Mouse (Mus musculus) myocyte (in vitro differentiated cells): ENCODE data around the gene Cracr2a. TPM values are rescaled to one million over a fixed set of nuclear protein-coding genes. Genes with fewer than 3 reads are reported as not detected.
A peak's percentile ranks its signal among the peaks of the same experiment; 100 is the strongest.

Experiments
- H3K27me3 ChIP-seq: one replicate; pipeline ENCODE4 v1.6.1; 2011; ENCODE audit not compliant: control insufficient read depth, insufficient read depth, insufficient read length
- H3K36me3 ChIP-seq: one replicate; pipeline ENCODE4 v1.6.1; 2011; ENCODE audit not compliant: control insufficient read depth, insufficient read depth
- H3K4me2 ChIP-seq: one replicate; pipeline ENCODE4 v1.6.1; 2011; ENCODE audit warnings: low read depth, control low read depth
- H3K4me3 ChIP-seq: one replicate; pipeline ENCODE4 v1.5.1; 2011; ENCODE audit warnings: mild to moderate bottlenecking, control low read depth, moderate library complexity
- H3K79me2 ChIP-seq: one replicate; pipeline ENCODE4 v1.6.1; 2011; ENCODE audit not compliant: control insufficient read depth, insufficient read depth
- H3ac ChIP-seq: one replicate; pipeline ENCODE4 v1.6.1; 2011; ENCODE audit not compliant: control insufficient read depth, insufficient read length
- CEBPB ChIP-seq: IDR thresholded peaks from 2 replicates; pipeline ENCODE4 v1.6.1; 2011; ENCODE audit warnings: mild to moderate bottlenecking, moderate library complexity; ENCODE audit not compliant: poor library complexity, insufficient read depth, severe bottlenecking
- E2F4 ChIP-seq: IDR thresholded peaks from one replicate; pipeline ENCODE4 v1.6.1; 2011; ENCODE audit warnings: mild to moderate bottlenecking, control low read depth, moderate library complexity; ENCODE audit not compliant: insufficient read depth
- MAX ChIP-seq: IDR thresholded peaks from one replicate; pipeline ENCODE4 v1.6.1; 2011; ENCODE audit warnings: low read depth, mild to moderate bottlenecking, control low read depth
- MYOD1 ChIP-seq, 3 experiments: IDR thresholded peaks; one replicate each; pipeline ENCODE4 v1.6.1; 2011; ENCODE audit warnings: control low read depth in 2 of 3, low read depth in 2 of 3, mild to moderate bottlenecking in 2 of 3, moderate library complexity in 1 of 3; ENCODE audit not compliant: insufficient read length in 2 of 3, control insufficient read depth in 1 of 3
- MYOG ChIP-seq, 3 experiments: IDR thresholded peaks; one replicate each; pipeline ENCODE4 v1.6.1; 2011; ENCODE audit warnings: control low read depth in 2 of 3, low read depth in 2 of 3, mild to moderate bottlenecking in 2 of 3; ENCODE audit not compliant: insufficient read length in 2 of 3, control insufficient read depth in 1 of 3, insufficient read depth in 1 of 3
- POLR2A ChIP-seq: IDR thresholded peaks from one replicate; pipeline ENCODE4 v1.6.1; 2011; ENCODE audit warnings: low read depth, mild to moderate bottlenecking, control low read depth, moderate library complexity; ENCODE audit not compliant: insufficient read length
- POLR2AphosphoS2 ChIP-seq: IDR thresholded peaks from one replicate; pipeline ENCODE4 v1.6.1; 2011; ENCODE audit warnings: low read depth, control low read depth; ENCODE audit not compliant: insufficient read length
- REST ChIP-seq: IDR thresholded peaks from one replicate; pipeline ENCODE4 v1.6.1; 2011; ENCODE audit warnings: mild to moderate bottlenecking, control low read depth, moderate library complexity; ENCODE audit not compliant: insufficient read depth, insufficient read length
- SRF ChIP-seq: IDR thresholded peaks from one replicate; pipeline ENCODE4 v1.6.1; 2011; ENCODE audit warnings: low read depth; ENCODE audit not compliant: control insufficient read depth, insufficient read length
- TCF12 ChIP-seq: IDR thresholded peaks from one replicate; pipeline ENCODE4 v1.6.1; 2011; ENCODE audit warnings: mild to moderate bottlenecking, control low read depth; ENCODE audit not compliant: poor library complexity, insufficient read depth, severe bottlenecking
- TCF3 ChIP-seq: IDR thresholded peaks from one replicate; pipeline ENCODE4 v1.6.1; 2011; ENCODE audit warnings: low read depth, control low read depth; ENCODE audit not compliant: insufficient read length
- USF1 ChIP-seq: IDR thresholded peaks from one replicate; pipeline ENCODE4 v1.6.1; 2011; ENCODE audit warnings: low read depth, mild to moderate bottlenecking, control low read depth, moderate library complexity
- polyA plus RNA-seq: library from polyadenylated mRNA; unstranded; fragments of >200 nt; fragmentation: generic; extraction: Trizol; gene quantifications from one replicate; pipeline ENCODE4 v1.2.1, GENCODE M21; 2012; ENCODE audit warnings: missing spikeins

Cracr2a gene
- polyA plus RNA-seq, 1 experiment: not detected

DNA sequence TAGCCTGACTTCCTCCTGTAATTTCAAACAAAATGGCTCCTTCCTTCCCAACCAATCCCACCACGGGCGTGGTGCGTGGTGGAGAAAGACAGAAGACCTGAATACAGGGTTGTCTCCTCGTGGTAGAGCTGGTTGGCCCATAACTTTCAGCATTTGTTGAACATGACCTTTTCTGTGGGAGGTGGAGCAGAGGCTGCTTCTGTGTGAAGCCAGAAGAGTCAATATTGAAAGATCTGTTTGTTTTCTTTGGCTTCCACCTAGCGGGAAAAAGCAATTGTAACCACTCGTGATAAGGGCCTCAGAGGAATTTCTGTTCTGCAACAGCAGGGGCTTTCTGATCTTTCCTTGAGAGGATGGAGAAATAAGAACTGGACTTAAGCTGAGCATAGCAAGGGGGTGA, 5.6 kb upstream of the Cracr2a start:
- H3K4me3 ChIP-seq: no peak overlapping the region
- H3K36me3 ChIP-seq: no peaks in the 10 kb centered on the region
- no peak overlapping the region for H3K4me2 ChIP-seq
- no peaks in the 10 kb centered on the region for H3K27me3 ChIP-seq
- TF ChIP-seq POLR2AphosphoS2 (no peak), CEBPB (no peak), MAX (no peak), MYOD1 (IDR thresholded peaks at IDR 0.05; ENCODE audit: control insufficient read depth in 1 of 3, insufficient read length in 2 of 3, low read depth in 2 of 3) (no peak), REST (no peak), TCF3 (no peak), POLR2A (no peak), SRF (no peak), USF1 (no peak), E2F4 (no peak), TCF12 (no peak), MYOG (IDR thresholded peaks at IDR 0.05; ENCODE audit: control insufficient read depth in 1 of 3, insufficient read depth in 1 of 3, insufficient read length in 2 of 3, low read depth in 2 of 3) (no peak)
- H3ac ChIP-seq: no peak overlapping the region
- no peaks in the 10 kb centered on the region for H3K79me2 ChIP-seq

DNA sequence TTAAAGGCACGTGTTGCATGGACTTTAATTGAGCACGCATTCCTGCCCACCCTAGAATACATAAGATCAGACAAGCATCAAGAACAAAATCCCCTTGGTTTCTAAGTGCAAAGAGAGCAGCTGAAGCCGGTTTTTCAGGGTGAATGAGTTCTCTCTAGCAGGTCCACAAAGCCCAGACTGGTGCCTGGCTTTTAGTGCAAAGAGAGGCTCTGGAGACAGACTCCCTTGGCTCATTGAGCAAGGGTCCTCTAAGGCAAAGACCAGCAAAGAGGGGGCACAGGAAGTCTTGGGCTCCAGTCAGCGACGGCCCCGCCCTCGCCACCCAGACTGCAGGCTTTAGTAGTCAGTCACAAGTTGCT, 287 bp upstream of the Cracr2a start:
- no peaks in the 10 kb centered on the region for H3K79me2 ChIP-seq
- H3K27me3 ChIP-seq: peaks cover 4% of the 10 kb centered on the region
- H3K4me2 ChIP-seq: no peak overlapping the region
- H3K36me3 ChIP-seq: no peaks in the 10 kb centered on the region
- no peak overlapping the region for H3ac ChIP-seq
- TF ChIP-seq MYOD1 (IDR thresholded peaks at IDR 0.05; ENCODE audit: control insufficient read depth in 1 of 3, insufficient read length in 2 of 3, low read depth in 2 of 3) (no peak), POLR2A (no peak), MYOG (IDR thresholded peaks at IDR 0.05; ENCODE audit: control insufficient read depth in 1 of 3, insufficient read depth in 1 of 3, insufficient read length in 2 of 3, low read depth in 2 of 3) (no peak), SRF (no peak), REST (no peak), E2F4 (no peak), USF1 (no peak)
- H3K4me3 ChIP-seq: no peak overlapping the region

- Histone ChIP-seq H3ac (no peak overlapping the region), H3K79me2 (no peaks in the 10 kb centered on the region), H3K4me3 (no peak overlapping the region), H3K27me3 (peaks cover 4% of the 10 kb centered on the region), H3K4me2 (no peak overlapping the region), H3K36me3 (no peaks in the 10 kb centered on the region)
- TF ChIP-seq REST (no peak), E2F4 (no peak), MYOG (IDR thresholded peaks at IDR 0.05; ENCODE audit: control insufficient read depth in 1 of 3, insufficient read depth in 1 of 3, insufficient read length in 2 of 3, low read depth in 2 of 3) (no peak), CEBPB (no peak), MAX (no peak), POLR2AphosphoS2 (no peak), USF1 (no peak), MYOD1 (IDR thresholded peaks at IDR 0.05; ENCODE audit: control insufficient read depth in 1 of 3, insufficient read length in 2 of 3, low read depth in 2 of 3) (no peak)
Observed at GRCm38 (mm10) chr6:127563511-127563910, 2.4 kb downstream of the Cracr2a start.

- no peaks in the 10 kb centered on the region for H3K36me3 ChIP-seq
- H3K79me2 ChIP-seq: no peaks in the 10 kb centered on the region
- no peak for TF ChIP-seq CEBPB
- no peak for TF ChIP-seq POLR2AphosphoS2
- TF ChIP-seq TCF3: no peak
- TF ChIP-seq REST: no peak
- no peak for TF ChIP-seq E2F4
- peak in 1 of 3 experiments; percentile 75 for TF ChIP-seq MYOD1 (IDR thresholded peaks at IDR 0.05; ENCODE audit: control insufficient read depth in 1 of 3, insufficient read length in 2 of 3, low read depth in 2 of 3)
- peak in 1 of 3 experiments; percentile 67 for TF ChIP-seq MYOG (IDR thresholded peaks at IDR 0.05; ENCODE audit: control insufficient read depth in 1 of 3, insufficient read depth in 1 of 3, insufficient read length in 2 of 3, low read depth in 2 of 3)
- H3ac ChIP-seq: no peak overlapping the region
- H3K4me3 ChIP-seq: no peak overlapping the region
- no peak overlapping the region for H3K4me2 ChIP-seq
- H3K27me3 ChIP-seq: peaks cover 4% of the 10 kb centered on the region
Observed at GRCm38 (mm10) chr6:127565951-127566732, 5.0 kb downstream of the Cracr2a start.

- Histone ChIP-seq H3ac (no peak overlapping the region), H3K4me3 (no peak overlapping the region), H3K4me2 (no peak overlapping the region), H3K36me3 (no peaks in the 10 kb centered on the region), H3K27me3 (no peaks in the 10 kb centered on the region), H3K79me2 (no peaks in the 10 kb centered on the region)
- TF ChIP-seq POLR2AphosphoS2: no peak
- no peak for TF ChIP-seq CEBPB
- TF ChIP-seq MYOD1 (IDR thresholded peaks at IDR 0.05; ENCODE audit: control insufficient read depth in 1 of 3, insufficient read length in 2 of 3, low read depth in 2 of 3): no peak
- TF ChIP-seq POLR2A: no peak
- no peak for TF ChIP-seq MYOG (IDR thresholded peaks at IDR 0.05; ENCODE audit: control insufficient read depth in 1 of 3, insufficient read depth in 1 of 3, insufficient read length in 2 of 3, low read depth in 2 of 3)
- no peak for TF ChIP-seq TCF12
- TF ChIP-seq SRF: no peak
- no peak for TF ChIP-seq TCF3
- no peak for TF ChIP-seq MAX
- no peak for TF ChIP-seq REST
- no peak for TF ChIP-seq USF1
- TF ChIP-seq E2F4: no peak
Observed at GRCm38 (mm10) chr6:127571849-127572550, 10.9 kb downstream of the Cracr2a start.
